Mouse (Mus musculus) small intestine, adult 2 months (tissue): ENCODE results near the gene Hist1h4h.

Source experiments
- CTCF ChIP-seq: fragments of 200-500 bp; IDR thresholded peaks from 2 replicates; pipeline ENCODE4 v1.5.1; 2012; ENCODE audit warnings: low read depth, mild to moderate bottlenecking, control low read depth, inconsistent platforms, low read length, moderate library complexity, mixed read lengths; ENCODE audit not compliant: insufficient replicate concordance, insufficient read length; ENCODE audit errors: extremely low read depth
- POLR2A ChIP-seq: fragments of 200-500 bp; IDR thresholded peaks from 2 replicates; pipeline ENCODE4 v1.6.1; 2012; ENCODE audit warnings: low read depth, mild to moderate bottlenecking, control low read depth, inconsistent platforms, low read length, moderate library complexity

DNA sequence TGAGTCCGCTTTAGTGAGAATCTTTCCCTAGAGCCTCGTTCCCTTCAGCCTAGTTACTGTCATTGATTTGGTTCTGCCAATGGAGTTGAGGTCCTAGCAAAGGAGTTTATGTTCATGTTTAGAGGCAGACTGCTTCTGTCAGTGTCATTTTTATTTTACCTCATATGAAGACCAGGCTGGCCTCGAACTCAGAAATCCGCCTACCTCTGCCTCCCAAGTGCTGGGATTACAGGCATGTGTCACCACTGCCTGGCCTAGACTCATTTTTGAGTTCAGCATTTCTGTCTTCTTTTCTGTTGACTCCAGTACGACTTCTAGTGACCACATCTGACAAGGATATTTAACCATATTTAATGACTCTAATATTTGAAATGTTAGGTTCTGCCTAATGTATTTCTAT, 15.6 kb upstream of the Hist1h4h start:
- no peak for TF ChIP-seq POLR2A
- no peak for TF ChIP-seq CTCF
